Mouse (Mus musculus) ES-Bruce4 (cell line): Measurements from ENCODE around the gene Sdsl. TPM values are rescaled to one million over a fixed set of nuclear protein-coding genes. Genes with fewer than 3 reads are reported as not detected.

Experiments
- H3K27ac ChIP-seq: 2 replicates; pipeline ENCODE4 v1.5.1; 2012; ENCODE audit warnings: low read length, inconsistent platforms; ENCODE audit not compliant: insufficient read depth
- H3K27me3 ChIP-seq: 2 replicates; pipeline ENCODE4 v1.6.1; 2012; ENCODE audit warnings: mild to moderate bottlenecking, low read length, inconsistent platforms; ENCODE audit not compliant: control insufficient read depth, poor library complexity, insufficient read depth, severe bottlenecking
- H3K36me3 ChIP-seq: 2 replicates; pipeline ENCODE4 v1.6.1; 2012; ENCODE audit warnings: inconsistent platforms, mild to moderate bottlenecking, low read length, moderate library complexity; ENCODE audit not compliant: control insufficient read depth, poor library complexity, insufficient read depth, severe bottlenecking
- H3K4me1 ChIP-seq: one replicate; pipeline ENCODE4 v1.8.1; 2011; ENCODE audit warnings: low read length; ENCODE audit not compliant: control insufficient read depth, insufficient read depth
- H3K4me3 ChIP-seq: 2 replicates; pipeline ENCODE4 v1.5.1; 2011; ENCODE audit warnings: low read depth, mild to moderate bottlenecking, low read length
- H3K9ac ChIP-seq: 2 replicates; pipeline ENCODE4 v1.6.1; 2012; ENCODE audit warnings: low read depth, mild to moderate bottlenecking, inconsistent platforms; ENCODE audit not compliant: poor library complexity, severe bottlenecking
- H3K9me3 ChIP-seq: replicated peaks from 2 replicates; pipeline ENCODE4 v1.6.1; 2012; ENCODE audit warnings: mild to moderate bottlenecking, low read length, inconsistent platforms; ENCODE audit not compliant: control insufficient read depth, poor library complexity, insufficient read depth, severe bottlenecking
- CTCF ChIP-seq: IDR thresholded peaks from one replicate; pipeline ENCODE4 v1.8.1; 2011; ENCODE audit warnings: low read depth, low read length
- EP300 ChIP-seq: IDR thresholded peaks from 2 replicates; pipeline ENCODE4 v1.6.1; 2011; ENCODE audit warnings: low read depth, low read length; ENCODE audit not compliant: insufficient read depth
- POLR2A ChIP-seq: IDR thresholded peaks from one replicate; pipeline ENCODE4 v1.8.1; 2011; ENCODE audit warnings: low read length; ENCODE audit not compliant: insufficient read depth
- polyA plus RNA-seq: library from polyadenylated mRNA; stranded (reverse); fragments of >200 nt; gene quantifications from 2 replicates; pipeline ENCODE4 v1.2.4, GENCODE M21; 2011; ENCODE audit warnings: low read depth; ENCODE audit not compliant: missing spikeins, insufficient read depth, insufficient read length

Sdsl gene
- polyA plus RNA-seq, 1 experiment: not detected

DNA sequence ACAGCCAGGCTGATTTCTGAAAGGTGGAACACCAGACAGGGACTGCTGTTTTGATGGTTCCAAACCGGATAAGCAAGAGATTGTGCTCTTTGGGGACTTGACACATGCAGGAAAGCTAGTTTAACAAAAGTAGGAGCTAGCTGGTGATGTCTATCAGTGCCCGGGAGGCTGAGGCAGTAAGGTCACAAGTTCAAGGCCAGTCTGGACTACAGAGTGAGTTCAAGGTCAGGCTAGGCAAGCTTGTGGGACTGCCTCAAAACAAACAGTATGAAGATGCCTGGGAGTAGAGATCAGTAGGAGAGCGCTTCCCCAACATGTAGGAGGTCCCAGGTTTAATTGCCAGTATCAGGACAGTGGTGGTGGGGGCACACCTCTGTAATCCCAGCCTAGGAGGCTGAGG is 24.5 kb upstream of the Sdsl start:
- no peaks in the 10 kb centered on the region for H3K27me3 ChIP-seq
- no peak overlapping the region for H3K27ac ChIP-seq
- no peaks in the 10 kb centered on the region for H3K9me3 ChIP-seq
- no peak overlapping the region for H3K4me3 ChIP-seq
- no peaks in the 10 kb centered on the region; the same call in 1 of the 2 replicates for H3K36me3 ChIP-seq
- no peak for TF ChIP-seq POLR2A
- TF ChIP-seq EP300: 0 out of 2 replicates have a peak, but pooled peaks have one; percentile 42
- H3K9ac ChIP-seq: no peak overlapping the region
- no peaks in the 10 kb centered on the region for H3K4me1 ChIP-seq

DNA sequence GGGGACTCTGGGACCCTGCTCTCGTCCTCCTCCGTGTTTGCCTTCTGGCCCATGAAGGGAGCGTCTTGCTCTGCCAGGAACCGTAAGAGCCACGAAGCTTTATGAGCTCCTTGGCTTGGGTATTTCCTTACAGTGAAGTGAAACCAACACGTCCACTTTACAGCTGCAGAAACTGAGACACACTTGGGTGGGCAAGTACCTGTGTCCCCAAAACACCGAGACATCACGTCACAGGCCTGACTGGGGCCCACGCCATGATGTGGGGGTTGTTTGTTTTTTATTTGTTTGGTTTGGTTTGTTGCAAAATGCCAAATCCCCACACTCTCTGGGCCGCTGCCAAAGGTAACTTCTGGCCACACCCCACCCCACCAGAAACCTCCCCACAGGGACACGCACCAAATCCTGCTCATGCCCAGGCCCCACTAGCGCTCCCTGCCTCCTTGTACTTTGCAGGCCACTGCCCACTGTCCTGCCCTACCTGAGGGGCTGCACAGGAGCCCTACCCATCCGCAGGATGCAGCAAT is 23.2 kb upstream of the Sdsl start:
- no peaks in the 10 kb centered on the region for H3K9me3 ChIP-seq
- H3K4me1 ChIP-seq: peaks cover 6% of the 10 kb centered on the region
- no peak overlapping the region for H3K9ac ChIP-seq
- no peak for TF ChIP-seq EP300
- TF ChIP-seq CTCF: no peak
- no peak for TF ChIP-seq POLR2A
- no peak overlapping the region for H3K4me3 ChIP-seq
- H3K27ac ChIP-seq: no peak overlapping the region
- no peaks in the 10 kb centered on the region for H3K27me3 ChIP-seq
- no peaks in the 10 kb centered on the region; the same call in 1 of the 2 replicates for H3K36me3 ChIP-seq

DNA sequence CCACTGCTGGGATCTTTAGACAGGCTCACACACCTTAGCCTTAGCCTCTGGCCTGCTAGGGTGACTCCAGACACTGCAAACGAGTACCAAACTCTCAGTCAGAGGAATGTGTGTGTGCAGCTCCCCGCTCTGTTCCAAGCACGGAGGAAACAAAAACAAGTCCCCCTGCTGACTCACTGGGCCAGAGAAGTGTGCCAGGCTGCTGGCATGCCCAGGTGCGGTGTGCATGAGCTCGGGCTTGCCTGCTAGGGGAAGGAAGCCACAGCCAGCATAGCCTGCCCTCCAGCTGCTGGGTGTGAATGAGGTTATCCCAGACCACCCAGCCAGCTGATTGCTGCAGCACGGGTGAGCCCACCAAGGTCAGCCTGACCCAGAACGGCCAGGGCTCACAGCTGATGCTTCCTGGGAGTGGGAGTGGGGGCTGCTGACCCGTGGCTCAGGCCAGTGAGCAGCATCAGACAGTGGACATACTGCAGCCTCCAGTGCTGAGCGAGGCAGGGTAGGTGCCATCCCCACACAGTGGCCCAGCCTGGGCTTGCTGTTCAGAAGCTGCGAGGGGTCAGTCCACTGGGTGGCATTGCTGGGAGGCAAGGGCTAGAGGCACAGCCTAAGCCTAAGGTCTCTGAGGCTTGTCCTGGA is 22.6 kb upstream of the Sdsl start:
- TF ChIP-seq POLR2A: no peak
- TF ChIP-seq CTCF: no peak
- TF ChIP-seq EP300: no peak
- H3K9me3 ChIP-seq: no peaks in the 10 kb centered on the region
- no peak overlapping the region for H3K27ac ChIP-seq
- H3K9ac ChIP-seq: no peak overlapping the region
- peaks cover 6% of the 10 kb centered on the region for H3K4me1 ChIP-seq
- H3K4me3 ChIP-seq: no peak overlapping the region
- H3K27me3 ChIP-seq: no peaks in the 10 kb centered on the region
- H3K36me3 ChIP-seq: no peaks in the 10 kb centered on the region; the same call in 1 of the 2 replicates

DNA sequence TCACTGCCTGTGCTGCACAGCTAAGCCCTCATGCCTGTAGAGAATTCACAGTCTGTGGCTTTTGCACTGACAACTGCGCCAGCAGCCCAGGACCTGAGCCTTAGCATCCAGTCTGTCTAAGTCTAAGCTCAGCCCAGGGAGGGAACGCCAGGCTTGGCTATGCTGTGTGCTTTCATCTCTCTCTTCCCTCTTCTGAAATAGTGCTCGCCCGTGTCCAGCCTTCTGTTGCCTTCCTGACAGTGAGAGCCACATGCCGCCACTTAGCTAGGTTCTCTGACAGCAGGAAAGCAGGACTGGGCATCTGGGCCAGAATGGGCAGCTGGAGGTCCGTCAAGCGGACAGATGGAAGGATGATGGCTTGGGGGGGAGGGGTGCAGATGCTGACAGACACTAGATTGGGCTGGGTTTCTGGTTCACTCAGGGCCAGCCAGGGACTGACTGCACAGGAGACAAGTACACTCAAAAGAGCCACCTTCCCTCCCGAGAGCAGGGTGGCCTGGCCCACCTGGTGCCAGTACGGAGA is 21.3 kb upstream of the Sdsl start:
- no peak overlapping the region for H3K9ac ChIP-seq
- H3K4me1 ChIP-seq: peaks cover 6% of the 10 kb centered on the region
- H3K27ac ChIP-seq: no peak overlapping the region
- no peaks in the 10 kb centered on the region for H3K27me3 ChIP-seq
- H3K36me3 ChIP-seq: no peaks in the 10 kb centered on the region; the same call in 1 of the 2 replicates
- H3K9me3 ChIP-seq: no peaks in the 10 kb centered on the region
- no peak overlapping the region for H3K4me3 ChIP-seq
- no peak for TF ChIP-seq CTCF
- no peak for TF ChIP-seq POLR2A
- no peak for TF ChIP-seq EP300

DNA sequence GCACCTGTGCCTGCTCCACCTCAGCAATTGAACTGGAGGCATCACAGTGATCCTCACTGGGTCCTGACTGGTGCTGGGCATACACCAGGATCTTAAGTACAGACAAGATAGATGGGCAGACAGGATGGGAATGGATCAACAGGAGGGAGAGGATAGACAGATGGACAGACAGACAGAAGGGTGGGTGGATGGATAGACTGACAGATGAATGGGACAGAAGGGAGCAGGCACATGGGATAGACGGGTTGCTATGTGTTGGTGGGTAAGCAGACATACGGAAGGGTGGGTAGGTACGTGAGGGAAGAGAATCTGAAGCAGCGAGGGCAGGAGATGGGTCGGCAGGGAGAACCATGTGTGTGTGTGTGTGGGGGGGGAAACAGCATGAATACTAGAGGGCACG is 20.8 kb upstream of the Sdsl start:
- TF ChIP-seq POLR2A: no peak
- no peak for TF ChIP-seq CTCF
- no peak for TF ChIP-seq EP300
- Histone ChIP-seq H3K9me3 (no peaks in the 10 kb centered on the region), H3K4me3 (no peak overlapping the region), H3K36me3 (no peaks in the 10 kb centered on the region; the same call in 1 of the 2 replicates), H3K4me1 (peaks cover 6% of the 10 kb centered on the region), H3K27ac (no peak overlapping the region), H3K9ac (no peak overlapping the region), H3K27me3 (no peaks in the 10 kb centered on the region)

DNA sequence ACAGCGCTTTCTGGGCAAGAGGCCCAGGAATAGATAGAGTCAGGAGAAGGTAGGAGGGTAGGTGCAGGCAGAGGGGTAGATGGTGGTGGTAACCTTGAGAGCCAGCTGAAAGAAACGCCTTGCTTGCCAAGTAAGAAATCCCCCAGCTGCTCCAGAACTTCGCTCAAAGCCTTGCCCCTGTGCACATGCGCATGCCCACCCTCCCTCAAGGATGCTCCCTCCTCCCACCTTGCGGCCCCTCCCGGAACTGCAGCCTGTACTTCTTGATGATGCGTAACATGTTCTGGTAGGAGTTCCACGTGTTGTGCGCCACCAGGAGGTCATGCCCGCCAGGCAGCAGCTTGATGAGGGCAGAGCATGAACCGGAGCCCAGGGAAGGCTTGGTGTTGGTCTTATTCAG is 19.8 kb upstream of the Sdsl start:
- Histone ChIP-seq H3K4me1 (peaks cover 6% of the 10 kb centered on the region), H3K27ac (no peak overlapping the region), H3K27me3 (no peaks in the 10 kb centered on the region), H3K9ac (no peak overlapping the region), H3K4me3 (peak overlapping the region; percentile 45), H3K9me3 (no peaks in the 10 kb centered on the region), H3K36me3 (no peaks in the 10 kb centered on the region)
- TF ChIP-seq CTCF: peak; percentile 89
- TF ChIP-seq POLR2A: no peak
